Mouse (Mus musculus) liver, postnatal 0 days (tissue): ENCODE measurements at regions not wholly inside any gene's neighbourhood (a gene's known extent, or its start where the extent isn't known, plus 50 kb on each side); places are given as distances from the start of the nearest gene placed in this dataset.

ENCODE experiments used
- CTCF ChIP-seq: sonication (generic); IDR thresholded peaks from 2 replicates; pipeline ENCODE4 v1.5.1; 2016; ENCODE audit warnings: antibody characterized with exemption, low read depth
- EP300 ChIP-seq: IDR thresholded peaks from 2 replicates; pipeline ENCODE4 v1.6.1; 2016; ENCODE audit warnings: antibody characterized with exemption, low read depth, mild to moderate bottlenecking

GRCm38 (mm10) chr12:90408716-90409115, 329.5 kb downstream of the Dio2 start:
- no peak for TF ChIP-seq CTCF
- no peak for TF ChIP-seq EP300
